Mouse (Mus musculus) left cerebral cortex, postnatal 36 days (tissue): ENCODE data around the gene Gm13279. TPM values are rescaled to one million over a fixed set of nuclear protein-coding genes. Genes with fewer than 3 reads are reported as not detected.
"Not testable (repeated sequence)": the region's sequence is repeated elsewhere in the genome, so short reads cannot be mapped to it uniquely, and the experiment has no call there.

ENCODE experiments used
- DNase-seq, 2 experiments: peaks; one replicate each; pipeline ENCODE4 v3.0.0; 2021 to 2022; ENCODE audit warnings: low spot score in 2 of 2, mixed read lengths in 1 of 2
- intact Hi-C: fragments of 180-260 bp; cut with DNase I; formaldehyde crosslinking; loops from one replicate; pipeline ENCODE4 v1.15.1; 2025
- total RNA-seq, 2 experiments: library from RNA; stranded (reverse); gene quantifications; 2 replicates each; pipeline ENCODE4 v1.2.3; 2021

Gene Gm13279
- total RNA-seq: not detected

DNA sequence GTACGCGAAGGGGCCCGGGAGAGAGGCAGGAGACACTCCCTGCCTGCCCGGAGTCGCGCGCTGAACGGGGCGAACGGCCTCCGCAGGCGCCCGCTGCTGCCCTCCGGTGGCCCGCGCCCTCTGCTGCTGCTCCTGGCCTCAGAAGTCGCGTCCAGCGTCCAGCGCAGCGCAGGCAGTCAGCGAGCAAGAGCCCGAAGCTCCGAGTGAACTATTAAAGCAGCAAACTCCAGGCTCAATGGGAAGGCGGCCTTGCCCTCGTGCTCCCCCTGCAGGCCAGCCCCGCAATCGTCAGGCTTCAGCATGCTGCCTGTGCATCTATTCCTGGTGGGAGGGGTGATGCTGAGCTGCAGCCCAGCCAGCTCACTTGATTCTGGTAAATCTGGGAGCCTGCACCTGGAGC lies at the start of gene Gm13279:
Gene Gm13279 (plus strand): TSS at position 301 of the 400 bp plus-strand sequence.
- intact Hi-C loops, DNase-seq: not testable (repeated sequence)

- no peak for DNase-seq
- intact Hi-C loops: loop anchor here (10.0 kb wide), 1 partner anchor 55 kb away; the partner anchor contains the start of gene Ifnab
These were observed 47.3 kb upstream of the Gm13279 start for GRCm38 (mm10) chr4:88749926-88750325.

- intact Hi-C loops: not testable (repeated sequence)
- DNase-seq: peak; percentile 64 to 65
These were observed 42.3 kb upstream of the Gm13279 start, which contains the start of gene Gm13271 for GRCm38 (mm10) chr4:88754818-88755340. Gm13271 (plus strand) TSS chr4:88754868.

DNA sequence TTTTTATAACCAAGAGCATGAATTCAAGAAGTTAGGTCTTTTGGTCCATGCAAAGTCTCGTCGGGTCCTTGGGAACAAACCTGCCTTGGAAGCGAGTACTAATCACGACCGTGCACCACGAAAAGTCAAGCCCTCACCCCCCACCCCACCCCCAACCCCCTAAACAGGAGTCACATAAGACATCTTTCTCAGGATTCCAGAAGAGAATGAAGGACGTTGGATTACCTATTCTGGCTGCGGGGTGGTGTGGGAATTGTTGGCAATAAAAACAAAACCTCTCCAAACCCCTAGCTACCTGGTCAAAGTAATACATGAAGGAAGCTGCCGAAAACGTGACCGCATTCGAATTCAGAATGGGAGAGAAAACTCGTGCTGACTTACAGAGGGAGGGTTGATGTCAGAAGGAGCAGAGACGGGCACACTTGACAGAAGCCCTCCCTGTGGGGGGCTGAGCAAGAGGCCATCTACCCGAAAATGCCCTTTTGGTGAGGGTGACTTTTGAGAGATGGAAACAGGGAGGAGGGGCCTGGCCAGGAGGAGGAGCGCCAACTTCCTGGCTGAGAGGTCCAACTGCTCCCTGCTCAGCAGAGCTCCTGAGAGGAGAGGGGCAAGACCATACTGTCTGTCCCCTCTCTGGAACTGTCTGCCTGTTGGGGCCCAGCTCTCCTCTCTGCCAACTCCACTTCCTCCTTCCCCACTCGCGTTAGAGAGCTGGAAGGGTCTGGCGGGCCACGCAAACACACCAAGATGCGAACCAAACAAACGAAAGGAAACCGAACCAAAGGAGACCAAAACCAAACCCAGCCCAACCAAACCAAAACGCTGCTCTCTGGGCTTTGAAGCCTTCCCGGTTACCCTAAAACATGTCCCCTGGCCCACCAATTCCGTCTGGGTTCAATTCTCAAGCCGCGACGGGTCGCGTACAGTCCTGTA lies 40.4 kb upstream of the Gm13279 start:
- DNase-seq, intact Hi-C loops: not testable (repeated sequence)

- peak; percentile 88 to 90 for DNase-seq
- intact Hi-C loops: not testable (repeated sequence)
These were observed 39.6 kb upstream of the Gm13279 start for GRCm38 (mm10) chr4:88757628-88758031.

DNA sequence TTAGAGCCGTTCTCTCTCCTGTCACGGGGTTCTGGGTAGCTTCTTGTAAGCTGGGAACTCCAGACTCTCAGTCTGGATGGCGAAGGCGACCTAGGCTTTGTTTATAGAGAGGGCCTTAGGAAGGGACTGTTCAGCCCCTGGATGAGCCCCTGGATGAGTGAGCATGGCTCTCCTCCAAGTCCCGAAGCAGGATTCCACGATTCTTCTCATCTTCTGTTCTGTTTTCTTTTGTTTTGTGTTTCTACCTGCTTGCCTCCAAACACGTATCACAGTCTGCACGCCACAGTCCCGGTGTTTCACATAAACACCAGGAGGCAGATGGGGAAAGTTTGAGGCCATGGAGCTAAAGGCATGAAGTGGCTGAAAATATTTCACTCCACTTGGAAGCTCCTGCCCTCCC lies 38.4 kb upstream of the Gm13279 start:
- DNase-seq, intact Hi-C loops: not testable (repeated sequence)

DNA sequence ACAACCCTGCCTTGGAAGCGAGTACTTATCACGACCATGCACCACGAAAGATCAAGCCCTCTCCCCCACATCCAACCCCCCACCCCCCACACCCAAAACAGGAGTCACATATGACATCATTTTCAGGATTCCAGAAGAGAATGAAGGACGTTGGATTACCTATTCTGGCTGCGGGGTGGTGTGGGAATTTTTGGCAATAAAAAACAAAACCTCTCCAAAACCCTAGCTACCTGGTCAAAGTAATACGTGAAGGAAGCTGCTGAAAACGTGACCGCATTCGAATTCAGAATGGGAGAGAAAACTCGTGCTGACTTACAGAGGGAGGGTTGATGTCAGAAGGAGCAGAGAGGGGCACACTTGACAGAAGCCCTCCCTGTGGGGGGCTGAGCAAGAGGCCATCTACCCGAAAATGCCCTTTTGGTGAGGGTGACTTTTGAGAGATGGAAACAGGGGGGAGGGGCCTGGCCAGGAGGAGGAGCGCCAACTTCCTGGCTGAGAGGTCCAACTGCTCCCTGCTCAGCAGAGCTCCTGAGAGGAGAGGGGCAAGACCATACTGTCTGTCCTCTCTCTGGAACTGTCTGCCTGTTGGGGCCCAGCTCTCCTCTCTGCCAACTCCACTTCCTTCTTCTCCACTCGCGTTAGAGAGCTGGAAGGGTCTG lies 37.5 kb upstream of the Gm13279 start, which contains the start of gene Gm13283:
Gene Gm13283 (plus strand): TSS at position 510 of the 659 bp plus-strand sequence.
- intact Hi-C loops: not testable (repeated sequence)
- peak in 1 of 2 experiments; percentile 21 for DNase-seq

DNA sequence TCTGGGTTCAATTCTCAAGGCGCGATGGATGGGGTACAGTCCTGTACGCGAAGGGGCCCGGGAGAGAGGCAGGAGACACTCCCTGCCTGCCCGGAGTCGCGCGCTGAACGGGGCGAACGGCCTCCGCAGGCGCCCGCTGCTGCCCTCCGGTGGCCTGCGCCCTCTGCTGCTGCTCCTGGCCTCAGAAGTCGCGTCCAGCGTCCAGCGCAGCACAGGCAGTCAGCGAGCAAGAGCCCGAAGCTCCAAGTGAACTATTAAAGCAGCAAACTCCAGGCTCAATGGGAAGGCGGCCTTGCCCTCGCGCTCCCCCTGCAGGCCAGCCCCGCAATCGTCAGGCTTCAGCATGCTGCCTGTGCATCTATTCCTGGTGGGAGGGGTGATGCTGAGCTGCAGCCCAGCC lies 36.8 kb upstream of the Gm13279 start:
- peak; percentile 50 to 52 for DNase-seq
- intact Hi-C loops: not testable (repeated sequence)

DNA sequence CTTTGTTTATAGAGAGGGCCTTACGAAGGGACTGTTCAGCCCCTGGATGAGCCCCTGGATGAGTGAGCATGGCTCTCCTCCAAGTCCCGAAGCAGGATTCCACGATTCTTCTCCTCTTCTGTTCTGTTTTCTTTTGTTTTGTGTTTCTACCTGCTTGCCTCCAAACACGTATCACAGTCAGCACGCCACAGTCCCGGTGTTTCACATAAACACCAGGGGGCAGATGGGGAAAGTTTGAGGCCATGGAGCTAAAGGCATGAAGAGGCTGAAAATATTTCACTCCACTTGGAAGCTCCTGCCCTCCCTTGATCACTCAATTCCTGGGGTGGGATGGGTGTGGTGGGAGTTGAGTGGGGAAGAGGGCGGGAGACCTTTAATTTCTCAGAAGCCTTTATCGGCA lies 35.4 kb upstream of the Gm13279 start:
- peak; percentile 62 to 68 for DNase-seq
- intact Hi-C loops: not testable (repeated sequence)

- DNase-seq, intact Hi-C loops: not testable (repeated sequence)
These were observed 34.9 kb upstream of the Gm13279 start for GRCm38 (mm10) chr4:88762341-88762740.

- DNase-seq, intact Hi-C loops: not testable (repeated sequence)
These were observed 33.7 kb upstream of the Gm13279 start for GRCm38 (mm10) chr4:88763384-88764018.

GRCm38 (mm10) chr4:88773534-88773933 lies 23.7 kb upstream of the Gm13279 start, which contains the start of gene Gm13290:
Gm13290 (plus strand) TSS chr4:88773834.
- DNase-seq, intact Hi-C loops: not testable (repeated sequence)

- DNase-seq, intact Hi-C loops: not testable (repeated sequence)
These were observed 20.6 kb upstream of the Gm13279 start, which contains the start of gene Gm13289 for GRCm38 (mm10) chr4:88776622-88777021. Gm13289 (plus strand) TSS chr4:88776922.

GRCm38 (mm10) chr4:88779550-88779949 lies 17.6 kb upstream of the Gm13279 start, which contains the start of gene Gm13272:
Gm13272 (plus strand) TSS chr4:88779850.
- DNase-seq, intact Hi-C loops: not testable (repeated sequence)

GRCm38 (mm10) chr4:88780320-88780719 lies 16.9 kb upstream of the Gm13279 start:
- intact Hi-C loops, DNase-seq: not testable (repeated sequence)

- intact Hi-C loops, DNase-seq: not testable (repeated sequence)
These were observed 15.4 kb upstream of the Gm13279 start, which contains the start of gene Ifnz for GRCm38 (mm10) chr4:88781831-88782230. Ifnz (plus strand) TSS chr4:88782131.

- DNase-seq, intact Hi-C loops: not testable (repeated sequence)
These were observed 14.9 kb upstream of the Gm13279 start for GRCm38 (mm10) chr4:88782335-88782734.

- intact Hi-C loops, DNase-seq: not testable (repeated sequence)
These were observed 11.8 kb upstream of the Gm13279 start, which contains the start of gene Gm13276 for GRCm38 (mm10) chr4:88785409-88785808. Gm13276 (plus strand) TSS chr4:88785709.

- peak; percentile 40 to 53 for DNase-seq
- intact Hi-C loops: not testable (repeated sequence)
These were observed 8.8 kb upstream of the Gm13279 start, which contains the start of gene Gm13277 for GRCm38 (mm10) chr4:88788402-88788801. Gm13277 (plus strand) TSS chr4:88788632.
